Mouse (Mus musculus) forebrain, embryonic 14.5 days (tissue): Measurements from ENCODE around the gene Msantd2. TPM values are rescaled to one million over a fixed set of nuclear protein-coding genes. Genes with fewer than 3 reads are reported as not detected.

Source experiments
- ATAC-seq: fragments of 200-750 bp; cut with Nextera tagmentation; 2 replicates; pipeline ENCODE4 v1.8.0; 2017; ENCODE audit warnings: mild to moderate bottlenecking, moderate library complexity
- DNase-seq: peaks from one replicate; pipeline ENCODE4 v3.0.0-alpha.2; 2015; ENCODE audit warnings: low spot score
- H3K27ac ChIP-seq: fragments of 300-500 bp; sonication (generic); 2 replicates; pipeline ENCODE4 v1.5.1; 2014; ENCODE audit warnings: low read depth, mild to moderate bottlenecking, control low read depth, low read length, moderate library complexity
- H3K27me3 ChIP-seq: fragments of 300-500 bp; sonication (generic); replicated peaks from 2 replicates; pipeline ENCODE4 v1.6.1; 2014; ENCODE audit warnings: low read length, control low read depth, mixed read lengths; ENCODE audit not compliant: control insufficient read depth, insufficient read depth
- H3K36me3 ChIP-seq: fragments of 300-500 bp; sonication (generic); 2 replicates; pipeline ENCODE4 v1.6.1; 2014; ENCODE audit warnings: low read length, control low read depth; ENCODE audit not compliant: control insufficient read depth, insufficient read depth
- H3K4me1 ChIP-seq: fragments of 300-500 bp; sonication (generic); 2 replicates; pipeline ENCODE4 v1.6.1; 2014; ENCODE audit warnings: antibody characterized with exemption, low read length, control low read depth; ENCODE audit not compliant: control insufficient read depth, insufficient read depth
- H3K4me2 ChIP-seq: fragments of 300-500 bp; sonication (generic); 2 replicates; pipeline ENCODE4 v1.6.1; 2014; ENCODE audit warnings: mild to moderate bottlenecking, control low read depth, low read length
- H3K4me3 ChIP-seq: fragments of 300-500 bp; sonication (generic); 2 replicates; pipeline ENCODE4 v1.5.1; 2014; ENCODE audit warnings: low read depth, low read length, control low read depth
- H3K9ac ChIP-seq: fragments of 300-500 bp; sonication (generic); 2 replicates; pipeline ENCODE4 v1.6.1; 2014; ENCODE audit warnings: mild to moderate bottlenecking, low read length, control low read depth, moderate library complexity
- H3K9me3 ChIP-seq: fragments of 300-500 bp; sonication (generic); replicated peaks from 2 replicates; pipeline ENCODE4 v1.6.1; 2016; ENCODE audit warnings: low read length, control low read depth, mixed read lengths; ENCODE audit not compliant: control insufficient read depth
- WGBS: fragments of 180-500 bp; shearing (Covaris S2); extraction: QIAGEN DNeasy Blood & Tissue Kit; methylation state at CpG from one replicate; pipeline ENCODE4 v1.1.7; 2014; 5-methylcytosine and 5-hydroxymethylcytosine counted together
- polyA plus RNA-seq: library from polyadenylated mRNA; unstranded; fragments of >200 nt; fragmentation: Nextera tagmentation; extraction: Ambion mirVana; gene quantifications from 2 replicates; pipeline ENCODE4 v1.2.1, GENCODE M21; 2014

Msantd2 gene
- polyA plus RNA-seq, 1 experiment from 2014 or later, result 29.2 TPM

DNA sequence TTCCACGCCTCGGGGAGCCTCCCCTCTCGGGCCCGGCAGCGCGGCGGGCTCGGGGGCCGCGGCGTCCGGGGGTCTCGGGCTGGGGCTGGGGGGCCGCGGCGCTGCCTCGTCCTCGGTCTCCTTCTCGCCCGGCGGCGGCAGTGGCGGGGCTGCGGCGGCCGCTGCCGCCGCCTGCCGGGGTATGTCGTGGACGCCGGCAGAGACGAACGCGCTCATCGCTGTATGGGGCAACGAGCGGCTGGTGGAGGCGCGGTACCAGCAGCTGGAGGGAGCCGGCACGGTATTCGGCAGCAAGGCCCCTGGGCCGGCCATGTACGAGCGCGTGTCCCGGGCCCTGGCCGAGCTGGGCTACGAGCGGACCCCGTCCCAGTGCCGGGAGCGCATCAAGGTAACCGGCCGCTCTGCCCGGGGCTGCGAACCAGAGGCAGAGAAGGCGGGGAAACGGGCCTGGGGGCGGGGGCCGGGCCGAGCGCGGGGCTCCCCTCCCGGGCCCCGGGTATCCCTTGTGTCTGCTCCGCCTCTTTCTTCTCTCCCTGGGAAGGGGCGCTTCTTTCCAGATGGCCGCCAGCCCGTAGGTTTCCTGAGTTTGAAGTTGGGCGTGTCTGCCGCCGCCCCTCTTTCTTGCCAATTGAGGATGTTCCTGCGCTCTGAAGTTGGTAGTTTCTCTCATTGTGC is 464 bp downstream of the Msantd2 start:
- under 1% methylated on average over 69 of the region's 75 CpGs for WGBS
- peak; percentile 80 for ATAC-seq

DNA sequence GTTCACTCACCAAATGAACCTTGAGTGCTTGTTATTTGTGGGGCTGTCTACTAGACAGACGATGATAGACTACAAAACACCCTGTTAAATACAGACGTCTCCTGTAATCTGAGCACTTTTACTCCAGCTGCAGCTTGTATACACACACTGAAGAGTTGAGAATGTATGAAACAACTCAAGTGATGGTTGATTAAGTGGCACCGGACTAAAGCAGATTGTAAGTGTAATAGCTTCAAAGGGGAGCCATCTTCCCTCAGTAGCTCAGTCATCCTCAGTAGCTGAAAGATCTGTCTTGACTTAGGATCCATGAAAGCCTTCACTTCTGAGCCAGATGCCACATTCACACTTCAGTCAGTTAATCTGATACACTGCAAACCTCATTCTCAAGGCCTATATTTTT is 6.6 kb downstream of the Msantd2 start:
- Histone ChIP-seq H3K4me3 (no peak overlapping the region), H3K4me2 (no peak overlapping the region), H3K9ac (no peak overlapping the region), H3K4me1 (peaks cover 1% of the 10 kb centered on the region), H3K36me3 (no peaks in the 10 kb centered on the region), H3K9me3 (no peaks in the 10 kb centered on the region), H3K27ac (no peak overlapping the region), H3K27me3 (no peaks in the 10 kb centered on the region)
- ATAC-seq, result no peak
- whole genome bisulfite sequencing, result 65% methylated on average over 3 of the region's 3 CpGs
- no peak for DNase-seq

More for the DNA sequence above, 464 bp downstream of the Msantd2 start:
- Histone ChIP-seq H3K27ac (peak overlapping the region; percentile 97), H3K9me3 (no peaks in the 10 kb centered on the region), H3K4me3 (peak overlapping the region; percentile 99), H3K36me3 (no peaks in the 10 kb centered on the region), H3K27me3 (no peaks in the 10 kb centered on the region), H3K4me1 (peaks cover 6% of the 10 kb centered on the region), H3K4me2 (peak overlapping the region; percentile 59), H3K9ac (peak overlapping the region; percentile 96)
- DNase-seq, result peak; percentile 74

DNA sequence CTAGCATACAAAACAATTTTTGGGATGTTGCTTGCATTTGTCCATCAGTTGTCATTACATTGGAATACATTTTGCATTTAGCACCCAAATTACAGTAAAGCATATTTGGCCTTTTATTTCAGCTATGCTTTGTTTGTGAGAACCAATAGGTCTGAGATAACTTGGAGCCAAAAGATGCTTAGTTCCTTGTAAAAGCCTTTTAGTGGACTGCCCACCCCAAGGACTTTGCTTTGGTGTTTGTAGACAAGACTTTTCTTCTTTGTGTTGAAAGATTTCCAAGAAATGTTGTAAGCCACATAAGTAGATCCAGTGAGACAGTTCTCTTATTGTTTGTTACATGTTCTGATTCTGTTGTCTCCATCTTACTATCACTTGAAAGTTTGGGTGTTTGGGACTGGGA is 7.2 kb downstream of the Msantd2 start:
- H3K4me2 ChIP-seq, result no peak overlapping the region
- no peak overlapping the region for H3K27ac ChIP-seq
- no peak overlapping the region for H3K9ac ChIP-seq
- no peaks in the 10 kb centered on the region for H3K4me1 ChIP-seq
- DNase-seq, result no peak
- no peak for ATAC-seq
- H3K36me3 ChIP-seq, result no peaks in the 10 kb centered on the region
- no peak overlapping the region for H3K4me3 ChIP-seq
- no peaks in the 10 kb centered on the region for H3K9me3 ChIP-seq
- H3K27me3 ChIP-seq, result no peaks in the 10 kb centered on the region

DNA sequence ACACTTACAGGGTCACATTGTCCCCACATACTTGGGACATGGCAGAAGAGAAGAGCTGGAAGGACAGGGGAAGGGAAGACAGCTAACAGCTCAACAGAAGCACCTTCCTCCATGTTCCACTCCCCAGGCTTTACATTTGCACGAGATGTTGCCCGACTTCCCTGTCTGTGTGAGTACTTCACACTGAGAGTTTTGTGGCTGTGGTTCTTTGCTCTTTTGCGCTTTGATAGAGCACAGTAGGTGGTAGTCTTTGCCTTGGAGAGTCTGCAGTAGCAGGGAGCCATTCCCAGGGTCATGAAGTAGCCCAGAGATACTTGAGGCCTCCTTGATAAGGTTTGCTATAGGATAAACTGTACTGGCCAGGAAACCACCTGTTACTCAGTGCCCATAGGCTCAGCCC is 11.1 kb downstream of the Msantd2 start:
- no peaks in the 10 kb centered on the region for H3K27me3 ChIP-seq
- WGBS, result 79% methylated on average over 3 of the region's 3 CpGs
- no peak overlapping the region for H3K4me2 ChIP-seq
- no peak overlapping the region for H3K27ac ChIP-seq
- no peak overlapping the region for H3K4me3 ChIP-seq
- ATAC-seq (no peak), DNase-seq (no peak)
- H3K36me3 ChIP-seq, result no peaks in the 10 kb centered on the region
- H3K9ac ChIP-seq, result no peak overlapping the region
- no peaks in the 10 kb centered on the region for H3K4me1 ChIP-seq
- H3K9me3 ChIP-seq, result no peaks in the 10 kb centered on the region

DNA sequence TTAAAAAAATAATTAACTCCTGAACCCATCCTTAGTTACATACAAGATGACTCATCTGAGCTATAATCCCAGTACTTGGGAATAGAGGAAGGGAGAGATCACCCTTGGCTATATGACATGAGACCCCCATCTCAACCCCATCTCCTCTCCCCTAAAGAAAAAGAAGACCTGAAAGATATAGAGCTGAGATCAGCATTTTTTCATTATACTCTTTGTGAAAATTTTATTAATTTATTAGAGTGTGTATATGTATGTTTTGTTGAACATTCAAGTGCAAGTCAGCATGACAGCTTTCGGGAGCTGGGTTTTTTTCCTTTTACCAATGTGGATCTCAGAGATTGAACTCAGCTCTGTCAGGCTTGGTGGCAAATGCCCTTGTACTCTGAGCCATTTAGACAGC is 12.1 kb downstream of the Msantd2 start:
- ATAC-seq (no peak), DNase-seq (no peak)
- Histone ChIP-seq H3K27me3 (no peaks in the 10 kb centered on the region), H3K9me3 (no peaks in the 10 kb centered on the region), H3K9ac (no peak overlapping the region), H3K4me3 (no peak overlapping the region), H3K4me2 (no peak overlapping the region), H3K4me1 (no peaks in the 10 kb centered on the region), H3K27ac (no peak overlapping the region), H3K36me3 (no peaks in the 10 kb centered on the region)
- WGBS, result 97% methylated on average over 1 of the region's 1 CpGs

DNA sequence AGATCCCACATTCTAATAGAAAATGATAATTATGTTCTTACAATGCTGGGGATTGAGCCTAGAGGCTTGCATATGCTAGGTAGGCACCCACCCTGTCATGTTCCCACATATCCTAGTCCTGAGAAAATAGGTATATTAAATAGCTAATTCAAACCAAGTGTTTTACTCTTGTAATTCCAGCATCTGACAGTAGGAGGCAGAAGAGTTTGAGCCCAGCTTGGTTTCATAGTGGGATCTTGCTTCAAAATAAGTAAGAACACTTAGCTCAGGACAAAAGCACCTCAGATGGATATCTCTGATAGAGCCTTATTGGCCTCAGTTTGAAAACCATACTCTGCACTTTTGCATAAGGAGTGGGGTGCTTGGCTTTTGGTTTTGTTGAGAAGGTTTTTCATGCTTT is 15.2 kb downstream of the Msantd2 start:
- ATAC-seq (no peak), DNase-seq (no peak)
- H3K9me3 ChIP-seq, result no peaks in the 10 kb centered on the region
- no peak overlapping the region for H3K4me2 ChIP-seq
- H3K4me1 ChIP-seq, result peaks cover 4% of the 10 kb centered on the region; the same call in 1 of the 2 replicates
- H3K27ac ChIP-seq, result no peak overlapping the region
- H3K9ac ChIP-seq, result no peak overlapping the region
- no peaks in the 10 kb centered on the region for H3K27me3 ChIP-seq
- H3K4me3 ChIP-seq, result no peak overlapping the region
- no peaks in the 10 kb centered on the region for H3K36me3 ChIP-seq

DNA sequence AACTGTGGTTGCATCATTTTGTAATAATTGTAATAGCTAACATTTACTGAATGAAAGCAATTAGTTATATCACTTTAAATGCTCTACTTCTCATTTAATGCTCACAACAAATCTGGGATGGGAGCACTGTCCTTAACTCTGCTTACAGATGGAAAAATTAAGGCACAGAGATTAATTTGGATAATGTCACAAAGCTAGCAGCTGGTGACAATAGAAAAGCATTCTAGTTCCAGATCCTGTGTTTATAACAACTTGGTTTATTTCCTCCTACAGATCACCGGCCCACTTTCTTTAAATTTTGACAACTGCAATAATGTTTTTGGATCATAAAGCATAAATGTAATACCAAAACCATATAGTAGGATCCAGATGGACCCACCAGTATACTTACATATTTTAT is 16.9 kb downstream of the Msantd2 start:
- ATAC-seq (no peak), DNase-seq (no peak)
- Histone ChIP-seq H3K4me2 (no peak overlapping the region), H3K27ac (no peak overlapping the region), H3K36me3 (no peaks in the 10 kb centered on the region), H3K27me3 (no peaks in the 10 kb centered on the region), H3K4me3 (no peak overlapping the region), H3K9me3 (no peaks in the 10 kb centered on the region), H3K4me1 (peaks cover 4% of the 10 kb centered on the region; the same call in 1 of the 2 replicates), H3K9ac (no peak overlapping the region)
- WGBS, result 93% methylated on average over 1 of the region's 1 CpGs

DNA sequence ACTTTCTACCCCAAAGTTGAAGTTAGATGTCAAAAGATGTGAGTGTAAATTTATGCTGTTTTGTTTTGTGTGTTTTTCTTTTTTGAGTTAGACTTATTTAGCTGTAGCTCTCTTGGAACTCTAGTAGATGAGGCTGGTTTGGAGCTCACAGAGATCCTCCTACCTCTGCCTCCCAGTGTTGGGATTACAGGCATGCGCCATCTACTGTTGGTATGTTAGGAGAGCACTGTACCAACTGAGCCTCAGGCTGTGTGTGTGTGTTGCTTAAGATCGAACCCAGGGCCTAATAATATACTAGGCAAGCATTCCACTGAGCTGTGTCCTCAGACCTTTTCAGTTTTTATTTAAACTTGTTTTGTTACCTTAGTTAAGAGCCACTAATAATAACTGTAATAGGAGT is 23.0 kb downstream of the Msantd2 start:
- Histone ChIP-seq H3K36me3 (no peaks in the 10 kb centered on the region), H3K27me3 (no peaks in the 10 kb centered on the region), H3K4me1 (peaks cover 4% of the 10 kb centered on the region; the same call in 1 of the 2 replicates), H3K27ac (no peak overlapping the region), H3K4me3 (no peak overlapping the region), H3K9ac (no peak overlapping the region), H3K4me2 (no peak overlapping the region), H3K9me3 (no peaks in the 10 kb centered on the region)
- DNase-seq (no peak), ATAC-seq (no peak)
- 91% methylated on average over 2 of the region's 2 CpGs for WGBS

DNA sequence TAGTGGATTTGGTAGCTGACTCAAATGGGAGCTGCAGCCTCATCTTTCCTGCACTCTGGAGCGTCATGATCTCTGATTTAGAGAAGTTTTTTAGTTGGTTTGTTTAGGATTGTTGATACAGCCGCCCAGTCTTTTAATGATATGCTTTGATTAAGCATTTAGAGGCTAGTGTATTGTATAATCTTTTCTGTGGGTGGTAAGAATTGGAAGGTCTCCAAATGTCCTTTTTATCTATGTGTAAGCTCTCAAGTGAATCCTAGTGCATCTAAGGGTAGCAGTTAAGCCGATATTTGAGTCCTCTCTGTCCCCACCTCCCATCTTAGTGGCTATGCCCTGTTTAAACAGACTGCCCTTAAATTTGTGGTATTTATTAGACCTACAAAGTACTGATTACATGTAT is 25.3 kb downstream of the Msantd2 start:
- no peaks in the 10 kb centered on the region for H3K9me3 ChIP-seq
- DNase-seq (no peak), ATAC-seq (no peak)
- no peak overlapping the region for H3K27ac ChIP-seq
- 71% methylated on average over 3 of the region's 3 CpGs for WGBS
- H3K27me3 ChIP-seq, result no peaks in the 10 kb centered on the region
- no peaks in the 10 kb centered on the region for H3K4me1 ChIP-seq
- H3K36me3 ChIP-seq, result peaks cover 8% of the 10 kb centered on the region
- H3K9ac ChIP-seq, result no peak overlapping the region
- H3K4me3 ChIP-seq, result no peak overlapping the region
- H3K4me2 ChIP-seq, result no peak overlapping the region
